In genomic region chr8:102116846-102117403, GRCm38 (mm10) we compare ENCODE assay signal across 20 mouse cellular contexts.
DNase-seq lines count a peak whose midpoint lies in the region; ATAC-seq and TF ChIP-seq lines count a peak whose summit lies in the region.
"Had no signal": no experiment of that assay in that cellular context is flagged by ENCODE, and none has a peak within 500 bp of the region (broad histone marks: within the 10 kb centered on the region; RNA-seq: fewer than 3 reads in every experiment).

No protein-coding gene starts in this region.

- no peaks in the 10 kb centered on the region for H3K36me3 ChIP-seq in hindbrain, postnatal 0 days (ENCODE audit: insufficient read depth, low read length)
- H3K36me3 ChIP-seq in hindbrain, embryonic 16.5 days (ENCODE audit: control insufficient read depth, insufficient read depth, low read length) = no peaks in the 10 kb centered on the region
- H3K36me3 ChIP-seq in midbrain, embryonic 14.5 days (ENCODE audit: control insufficient read depth, insufficient read depth, low read length) = no peaks in the 10 kb centered on the region
- no peaks in the 10 kb centered on the region for H3K36me3 ChIP-seq in midbrain, postnatal 0 days (ENCODE audit: insufficient read depth, low read length)
- no peaks in the 10 kb centered on the region for H3K36me3 ChIP-seq in limb, embryonic 14.5 days (ENCODE audit: control insufficient read depth, insufficient read depth, low read length)
- H3K36me3 ChIP-seq: embryonic facial prominence, embryonic 15.5 days; forebrain, embryonic 10.5 days; heart, embryonic 13.5 days; hindbrain, embryonic 15.5 days had no signal

- no peak for TF ChIP-seq POLR2A in brain, embryonic 14.5 days (IDR thresholded peaks at IDR 0.05; ENCODE audit: borderline replicate concordance, extremely low read depth, insufficient read depth, insufficient read length, poor library complexity, severe bottlenecking)
- TF ChIP-seq POLR2A in limb, embryonic 14.5 days (IDR thresholded peaks at IDR 0.05; ENCODE audit: borderline replicate concordance, extremely low read depth, insufficient read depth, insufficient read length) = no peak

- H3K4me2 ChIP-seq in hindbrain, postnatal 0 days (ENCODE audit: low read depth, low read length) = no peak overlapping the region
- H3K4me2 ChIP-seq in hindbrain, embryonic 16.5 days (ENCODE audit: low read length) = no peak overlapping the region
- H3K4me2 ChIP-seq in midbrain, embryonic 14.5 days (ENCODE audit: low read length) = no peak overlapping the region
- no peak overlapping the region for H3K4me2 ChIP-seq in midbrain, postnatal 0 days (ENCODE audit: low read depth, low read length, poor library complexity, severe bottlenecking)
- no peak overlapping the region for H3K4me2 ChIP-seq in limb, embryonic 14.5 days (replicated peaks; ENCODE audit: low read depth, low read length, severe bottlenecking)
- H3K4me2 ChIP-seq: embryonic facial prominence, embryonic 15.5 days; heart, embryonic 13.5 days; hindbrain, embryonic 15.5 days had no signal

- H3K27me3 ChIP-seq in hindbrain, postnatal 0 days (ENCODE audit: insufficient read depth, low read length) = no peaks in the 10 kb centered on the region
- H3K27me3 ChIP-seq in hindbrain, embryonic 16.5 days (replicated peaks; ENCODE audit: control insufficient read depth, insufficient read depth, low read length) = no peaks in the 10 kb centered on the region
- H3K27me3 ChIP-seq in midbrain, embryonic 14.5 days (ENCODE audit: control insufficient read depth, insufficient read depth, low read length) = no peaks in the 10 kb centered on the region
- no peaks in the 10 kb centered on the region for H3K27me3 ChIP-seq in midbrain, postnatal 0 days (ENCODE audit: insufficient read depth, low read length)
- H3K27me3 ChIP-seq in limb, embryonic 14.5 days (ENCODE audit: control insufficient read depth, insufficient read depth, low read length) = no peaks in the 10 kb centered on the region
- H3K27me3 ChIP-seq: embryonic facial prominence, embryonic 15.5 days; heart, embryonic 13.5 days; hindbrain, embryonic 15.5 days had no signal

- peak; percentile 21 for DNase-seq in hindbrain, postnatal 0 days (ENCODE audit: low spot score)
- DNase-seq in midbrain, embryonic 14.5 days = peak; percentile 7
- no peak for DNase-seq in midbrain, postnatal 0 days (ENCODE audit: low spot score)
- peak; percentile 40 for DNase-seq in brain, embryonic 14.5 days (ENCODE audit: low read depth)
- peak; percentile 41 for DNase-seq in limb, embryonic 14.5 days (ENCODE audit: low spot score)
- no peak for DNase-seq in left cerebral cortex, postnatal 10 days (ENCODE audit: extremely low spot score in 1 of 2, low spot score in 2 of 2)
- DNase-seq: adrenal gland, adult 8-10 months; adrenal gland, postnatal 36 days; cerebellum, adult 11-12 months; cerebellum, adult 9-11 months; cerebellum, postnatal 36 days; gastrocnemius, postnatal 36 days; heart, adult 11 months; heart, postnatal 36 days had no signal

- ATAC-seq in hindbrain, postnatal 0 days = no peak
- ATAC-seq in hindbrain, embryonic 16.5 days = no peak
- ATAC-seq in midbrain, embryonic 14.5 days (ENCODE audit: low FRiP score, low TSS enrichment) = no peak
- no peak for ATAC-seq in midbrain, postnatal 0 days (ENCODE audit: low FRiP score)
- ATAC-seq in limb, embryonic 14.5 days (ENCODE audit: low FRiP score, low read depth) = peak; percentile 63; the same call in 1 of the 2 replicates

- no peak overlapping the region for H3K27ac ChIP-seq in hindbrain, postnatal 0 days
- H3K27ac ChIP-seq in hindbrain, embryonic 16.5 days (ENCODE audit: low read depth, low read length) = no peak overlapping the region
- no peak overlapping the region for H3K27ac ChIP-seq in midbrain, embryonic 14.5 days (replicated peaks; ENCODE audit: low read depth, low read length)
- no peak overlapping the region for H3K27ac ChIP-seq in midbrain, postnatal 0 days (ENCODE audit: low read depth, low read length)
- no peak overlapping the region for H3K27ac ChIP-seq in limb, embryonic 14.5 days (replicated peaks; ENCODE audit: low read depth, low read length)
- H3K27ac ChIP-seq: embryonic facial prominence, embryonic 15.5 days; forebrain, embryonic 10.5 days; heart, embryonic 13.5 days; hindbrain, embryonic 15.5 days had no signal

- H3K9ac ChIP-seq in hindbrain, postnatal 0 days (replicated peaks; ENCODE audit: low read length) = no peak overlapping the region
- no peak overlapping the region for H3K9ac ChIP-seq in hindbrain, embryonic 16.5 days (ENCODE audit: low read depth, low read length)
- no peak overlapping the region for H3K9ac ChIP-seq in midbrain, embryonic 14.5 days (replicated peaks; ENCODE audit: low read length)
- no peak overlapping the region for H3K9ac ChIP-seq in midbrain, postnatal 0 days (replicated peaks; ENCODE audit: low read length, poor library complexity, severe bottlenecking)
- no peak overlapping the region for H3K9ac ChIP-seq in limb, embryonic 14.5 days (ENCODE audit: low read depth, low read length, severe bottlenecking)
- H3K9ac ChIP-seq: embryonic facial prominence, embryonic 15.5 days; heart, embryonic 13.5 days; hindbrain, embryonic 15.5 days had no signal

- intact Hi-C loops in left cerebral cortex, postnatal 10 days (cut with DNase I) = no loop called here

- no peak for TF ChIP-seq CTCF in hindbrain, postnatal 0 days (IDR thresholded peaks at IDR 0.05; ENCODE audit: low read depth)
- no peak for TF ChIP-seq CTCF in midbrain, postnatal 0 days (IDR thresholded peaks at IDR 0.05)
- no peak for TF ChIP-seq CTCF in brain, embryonic 14.5 days (IDR thresholded peaks at IDR 0.05; ENCODE audit: borderline replicate concordance, extremely low read depth, insufficient read depth, insufficient read length)

- no peaks in the 10 kb centered on the region for H3K4me1 ChIP-seq in hindbrain, postnatal 0 days (ENCODE audit: insufficient read depth, low read length)
- no peaks in the 10 kb centered on the region for H3K4me1 ChIP-seq in hindbrain, embryonic 16.5 days (ENCODE audit: control insufficient read depth, insufficient read depth, low read depth, low read length)
- no peaks in the 10 kb centered on the region for H3K4me1 ChIP-seq in midbrain, embryonic 14.5 days (ENCODE audit: control insufficient read depth, insufficient read depth, low read length)
- H3K4me1 ChIP-seq in midbrain, postnatal 0 days (ENCODE audit: insufficient read depth, low read length) = no peaks in the 10 kb centered on the region
- no peaks in the 10 kb centered on the region for H3K4me1 ChIP-seq in limb, embryonic 14.5 days (ENCODE audit: control insufficient read depth, insufficient read depth, low read length)
- H3K4me1 ChIP-seq: embryonic facial prominence, embryonic 15.5 days; forebrain, embryonic 10.5 days; heart, embryonic 13.5 days; hindbrain, embryonic 15.5 days had no signal

- no peaks in the 10 kb centered on the region for H3K9me3 ChIP-seq in hindbrain, postnatal 0 days (ENCODE audit: low read length)
- H3K9me3 ChIP-seq in hindbrain, embryonic 16.5 days (ENCODE audit: control insufficient read depth, low read length) = no peaks in the 10 kb centered on the region
- no peaks in the 10 kb centered on the region for H3K9me3 ChIP-seq in midbrain, embryonic 14.5 days (ENCODE audit: control insufficient read depth, low read length)
- no peaks in the 10 kb centered on the region for H3K9me3 ChIP-seq in midbrain, postnatal 0 days (ENCODE audit: low read length)
- no peaks in the 10 kb centered on the region for H3K9me3 ChIP-seq in limb, embryonic 14.5 days (ENCODE audit: control insufficient read depth, low read length)
- H3K9me3 ChIP-seq: embryonic facial prominence, embryonic 15.5 days; forebrain, embryonic 10.5 days; heart, embryonic 13.5 days; hindbrain, embryonic 15.5 days had no signal

- 70% methylated on average over 6 of the region's 6 CpGs for WGBS in hindbrain, postnatal 0 days
- 72% methylated on average over 6 of the region's 6 CpGs for WGBS in hindbrain, embryonic 16.5 days
- 81% methylated on average over 6 of the region's 6 CpGs for WGBS in midbrain, embryonic 14.5 days
- WGBS in midbrain, postnatal 0 days = 71% methylated on average over 6 of the region's 6 CpGs
- 38% methylated on average over 6 of the region's 6 CpGs for WGBS in limb, embryonic 14.5 days

- H3K4me3 ChIP-seq in hindbrain, postnatal 0 days (ENCODE audit: low read length) = no peak overlapping the region
- H3K4me3 ChIP-seq in hindbrain, embryonic 16.5 days (ENCODE audit: low read length) = no peak overlapping the region
- no peak overlapping the region for H3K4me3 ChIP-seq in midbrain, embryonic 14.5 days (replicated peaks; ENCODE audit: low read depth, low read length)
- H3K4me3 ChIP-seq in midbrain, postnatal 0 days (ENCODE audit: low read depth, low read length) = no peak overlapping the region
- H3K4me3 ChIP-seq in limb, embryonic 14.5 days (replicated peaks; ENCODE audit: low read length) = no peak overlapping the region
- H3K4me3 ChIP-seq: embryonic facial prominence, embryonic 15.5 days; erythroblast, embryonic 14.5 days; forebrain, embryonic 10.5 days; heart, embryonic 13.5 days; hindbrain, embryonic 15.5 days had no signal

Comparison
In these comparisons a context has a peak if more than half of its experiments do, and no peak if none do; other contexts are left out.
1. DNase-seq: peak in hindbrain, postnatal 0 days (single experiment), midbrain, embryonic 14.5 days (single experiment), brain, embryonic 14.5 days (single experiment) and limb, embryonic 14.5 days (single experiment); none in midbrain, postnatal 0 days (single experiment) and left cerebral cortex, postnatal 10 days (0 of 2).